Mouse (Mus musculus) stomach, embryonic 14.5 days (tissue): ENCODE measurements around the gene Nap1l2. TPM values are rescaled to one million over a fixed set of nuclear protein-coding genes. Genes with fewer than 3 reads are reported as not detected.

Experiments used
- ATAC-seq: fragments of 200-750 bp; cut with Nextera tagmentation; 2 replicates; pipeline ENCODE4 v1.8.0; 2017; ENCODE audit warnings: low read depth, moderate TSS enrichment; ENCODE audit not compliant: insufficient number of reproducible peaks, insufficient read depth, low FRiP score
- H3K27ac ChIP-seq: fragments of 300-500 bp; sonication (generic); 2 replicates; pipeline ENCODE4 v1.5.1; 2014; ENCODE audit warnings: mild to moderate bottlenecking, low read length, moderate library complexity, mixed read lengths
- H3K27me3 ChIP-seq: fragments of 300-500 bp; sonication (generic); 2 replicates; pipeline ENCODE4 v1.6.1; 2014; ENCODE audit warnings: low read length, control low read depth, mixed read lengths; ENCODE audit not compliant: control insufficient read depth, insufficient read depth
- H3K36me3 ChIP-seq: fragments of 300-500 bp; sonication (generic); 2 replicates; pipeline ENCODE4 v1.6.1; 2014; ENCODE audit warnings: mild to moderate bottlenecking, control low read depth, low read length, moderate library complexity, mixed read lengths; ENCODE audit not compliant: control insufficient read depth, insufficient read depth
- H3K4me1 ChIP-seq: fragments of 300-500 bp; sonication (generic); 2 replicates; pipeline ENCODE4 v1.6.1; 2014; ENCODE audit warnings: low read length, control low read depth, mixed read lengths; ENCODE audit not compliant: control insufficient read depth, insufficient read depth
- H3K4me2 ChIP-seq: fragments of 300-500 bp; sonication (generic); replicated peaks from 2 replicates; pipeline ENCODE4 v1.6.1; 2014; ENCODE audit warnings: low read depth, low read length, control low read depth
- H3K4me3 ChIP-seq: fragments of 300-500 bp; sonication (generic); 2 replicates; pipeline ENCODE4 v1.5.1; 2014; ENCODE audit warnings: low read depth, low read length, control low read depth
- H3K9ac ChIP-seq: fragments of 300-500 bp; sonication (generic); replicated peaks from 2 replicates; pipeline ENCODE4 v1.6.1; 2014; ENCODE audit warnings: low read depth, mild to moderate bottlenecking, control low read depth, low read length, moderate library complexity, mixed read lengths
- H3K9me3 ChIP-seq: fragments of 300-500 bp; sonication (generic); 2 replicates; pipeline ENCODE4 v1.6.1; 2016; ENCODE audit warnings: low read depth, low read length, control low read depth; ENCODE audit not compliant: control insufficient read depth
- WGBS: fragments of 180-500 bp; shearing (Covaris S2); extraction: QIAGEN DNeasy Blood & Tissue Kit; methylation state at CpG from one replicate; pipeline ENCODE4 v1.1.7; 2014; 5-methylcytosine and 5-hydroxymethylcytosine counted together
- polyA plus RNA-seq: library from polyadenylated mRNA; unstranded; fragments of >200 nt; fragmentation: Nextera tagmentation; extraction: Ambion mirVana; gene quantifications from 2 replicates; pipeline ENCODE4 v1.2.1, GENCODE M21; 2014

The Nap1l2 gene
- polyA plus RNA-seq, 1 experiment from 2014 or later, result 3.7 TPM

DNA sequence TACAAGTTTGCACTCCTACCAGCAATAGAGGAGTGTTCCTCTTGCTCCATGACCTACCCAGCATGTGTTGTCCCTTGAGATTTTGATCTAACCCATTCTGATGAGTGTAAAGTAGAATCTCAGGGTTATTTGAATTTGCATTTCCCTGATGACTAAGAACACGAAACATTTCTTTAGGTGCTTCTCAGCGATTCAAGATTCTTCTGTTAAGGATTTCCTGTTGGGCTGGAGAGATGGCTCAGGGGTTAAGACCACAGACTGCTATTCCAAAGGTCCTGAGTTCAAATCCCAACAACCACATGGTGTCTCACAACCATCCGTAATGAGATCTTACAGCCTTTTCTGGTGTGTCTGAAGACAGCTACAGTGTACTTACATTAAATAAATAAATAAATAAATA lies 47.9 kb downstream of the Nap1l2 start:
- Histone ChIP-seq H3K36me3 (no peaks in the 10 kb centered on the region), H3K4me2 (no peak overlapping the region), H3K4me1 (no peaks in the 10 kb centered on the region), H3K9ac (no peak overlapping the region), H3K4me3 (no peak overlapping the region), H3K27me3 (no peaks in the 10 kb centered on the region), H3K9me3 (no peaks in the 10 kb centered on the region), H3K27ac (no peak overlapping the region)
- WGBS, result 85% methylated on average over 3 of the region's 3 CpGs
- ATAC-seq, result no peak

Other genes with a start within 250 kb of the Nap1l2 start
- gene Cdx4, start 134.8 kb upstream of the Nap1l2 start, polyA plus RNA-seq, result not detected in 2 replicates
- gene Chic1, start 169.8 kb upstream of the Nap1l2 start, polyA plus RNA-seq, result 5.1 and 5.8 TPM in 2 replicates
- gene Tsx, start 227.8 kb upstream of the Nap1l2 start, polyA plus RNA-seq, result 0.32 and 0.87 TPM in 2 replicates
- gene Gm26992, start 235.4 kb upstream of the Nap1l2 start, polyA plus RNA-seq, result 0.76 TPM in 1 of 2 replicates, not detected in the other